Comparison of ENCODE assay signal across 8 mouse cellular contexts in genomic region chr1:55086868-55087400, GRCm38 (mm10). TPM values are rescaled to one million over a fixed set of nuclear protein-coding genes. Genes with fewer than 3 reads are reported as not detected.
DNase-seq lines count a peak whose midpoint lies in the region; ATAC-seq and TF ChIP-seq lines count a peak whose summit lies in the region.

No protein-coding gene starts in this region.

- H3K36me3 ChIP-seq in heart, postnatal 0 days (replicated peaks; ENCODE audit: control insufficient read depth, insufficient read depth, low read length): peaks cover 39% of the 10 kb centered on the region
- peaks cover 36% of the 10 kb centered on the region for H3K36me3 ChIP-seq in midbrain, embryonic 12.5 days

- ATAC-seq in heart, postnatal 0 days (ENCODE audit: insufficient read depth, low read depth): no peak
- no peak for ATAC-seq in midbrain, embryonic 12.5 days (ENCODE audit: low FRiP score, low read depth)

- no peaks in the 10 kb centered on the region for H3K27me3 ChIP-seq in heart, postnatal 0 days (ENCODE audit: control insufficient read depth, insufficient read depth, low read length)
- no peaks in the 10 kb centered on the region for H3K27me3 ChIP-seq in midbrain, embryonic 12.5 days

- peak; percentile 9 to 44 for DNase-seq in cerebellum, postnatal 10 days
- DNase-seq in cerebellum, adult 9-10 months: no peak
- peak; percentile 49 for DNase-seq in 3T3-L1 (ENCODE audit: low read depth, low spot score)
- peak; percentile 37 for DNase-seq in embryo, embryonic 10 days (ENCODE audit: low spot score)
- no peak for DNase-seq in heart, postnatal 0 days (ENCODE audit: low spot score)
- peak; percentile 35 to 61 for DNase-seq in kidney, postnatal 4 days
- DNase-seq in urinary bladder, adult 2 months (ENCODE audit: low spot score): no peak

- TF ChIP-seq EP300 in heart, postnatal 0 days (IDR thresholded peaks at IDR 0.05; ENCODE audit: low read depth): no peak; the same call in 1 of the 2 replicates

- no peak for TF ChIP-seq CTCF in heart, postnatal 0 days (IDR thresholded peaks at IDR 0.05; ENCODE audit: low read depth)

- WGBS in heart, postnatal 0 days: 0% methylated on average over 13 of the region's 13 CpGs
- under 1% methylated on average over 13 of the region's 13 CpGs for WGBS in midbrain, embryonic 12.5 days

- H3K9ac ChIP-seq in heart, postnatal 0 days (replicated peaks; ENCODE audit: low read depth, low read length): peak overlapping the region; percentile 88
- peak overlapping the region; percentile 92 for H3K9ac ChIP-seq in midbrain, embryonic 12.5 days (replicated peaks)

- peaks cover 28% of the 10 kb centered on the region for H3K4me1 ChIP-seq in heart, postnatal 0 days (ENCODE audit: control insufficient read depth, insufficient read depth)
- peaks cover 37% of the 10 kb centered on the region for H3K4me1 ChIP-seq in midbrain, embryonic 12.5 days

- H3K27ac ChIP-seq in heart, postnatal 0 days (ENCODE audit: low read depth): peak overlapping the region; percentile 99
- H3K27ac ChIP-seq in midbrain, embryonic 12.5 days (replicated peaks): peak overlapping the region; percentile 94

- no peaks in the 10 kb centered on the region for H3K9me3 ChIP-seq in heart, postnatal 0 days (replicated peaks; ENCODE audit: control insufficient read depth, low read length)
- 0 out of 2 replicates have a peak, but pooled peaks cover 4% of the 10 kb centered on the region for H3K9me3 ChIP-seq in midbrain, embryonic 12.5 days

- peak overlapping the region; percentile 94 for H3K4me3 ChIP-seq in heart, postnatal 0 days (ENCODE audit: low read depth, low read length)
- H3K4me3 ChIP-seq in midbrain, embryonic 12.5 days: peak overlapping the region; percentile 86

- H3K4me2 ChIP-seq in heart, postnatal 0 days (ENCODE audit: low read depth, low read length): peak overlapping the region; percentile 84
- H3K4me2 ChIP-seq in midbrain, embryonic 12.5 days (replicated peaks): peak overlapping the region; percentile 91

RNA-seq across cellular contexts. Expression of gene Hspe1, which starts 1.0 kb away (rescaled TPM):
- total RNA-seq in heart, postnatal 0 days (2014; rRNA removed; ENCODE audit: low replicate concordance): 89.3 and 108 TPM in 2 replicates
- polyA plus RNA-seq in heart, postnatal 0 days (2015; fragmentation: Nextera tagmentation; extraction: Ambion mirVana): 350 and 362 TPM in 2 replicates
- 373 and 400 TPM in 2 replicates for polyA plus RNA-seq in midbrain, embryonic 12.5 days (2016; fragmentation: Nextera tagmentation; extraction: Ambion mirVana)
- polyA plus RNA-seq in urinary bladder, adult 2 months (2012; rRNA removed): 149 and 170 TPM in 2 replicates

RNA-seq across cellular contexts. Expression of gene Hspd1, which starts 1.1 kb away (rescaled TPM):
- 114 and 139 TPM in 2 replicates for total RNA-seq in heart, postnatal 0 days (2014; rRNA removed; ENCODE audit: low replicate concordance)
- 394 and 397 TPM in 2 replicates for polyA plus RNA-seq in heart, postnatal 0 days (2015; fragmentation: Nextera tagmentation; extraction: Ambion mirVana)
- 337 and 368 TPM in 2 replicates for polyA plus RNA-seq in midbrain, embryonic 12.5 days (2016; fragmentation: Nextera tagmentation; extraction: Ambion mirVana)
- polyA plus RNA-seq in urinary bladder, adult 2 months (2012; rRNA removed): 81.3 and 84.3 TPM in 2 replicates

RNA-seq across cellular contexts. Expression of gene Coq10b, which starts 34.4 kb away (rescaled TPM):
- total RNA-seq in heart, postnatal 0 days (2014; rRNA removed; ENCODE audit: low replicate concordance): 11.5 and 12.1 TPM in 2 replicates
- polyA plus RNA-seq in heart, postnatal 0 days (2015; fragmentation: Nextera tagmentation; extraction: Ambion mirVana): 28.9 and 32.2 TPM in 2 replicates
- polyA plus RNA-seq in midbrain, embryonic 12.5 days (2016; fragmentation: Nextera tagmentation; extraction: Ambion mirVana): 30.1 and 30.9 TPM in 2 replicates
- polyA plus RNA-seq in urinary bladder, adult 2 months (2012; rRNA removed): 63.1 and 78.4 TPM in 2 replicates

RNA-seq across cellular contexts. Expression of gene Mob4, which starts 44.1 kb away (rescaled TPM):
- 35.5 and 59.2 TPM in 2 replicates for total RNA-seq in heart, postnatal 0 days (2014; rRNA removed; ENCODE audit: low replicate concordance)
- 98.1 and 105 TPM in 2 replicates for polyA plus RNA-seq in heart, postnatal 0 days (2015; fragmentation: Nextera tagmentation; extraction: Ambion mirVana)
- 158 and 161 TPM in 2 replicates for polyA plus RNA-seq in midbrain, embryonic 12.5 days (2016; fragmentation: Nextera tagmentation; extraction: Ambion mirVana)
- 47.7 and 50.7 TPM in 2 replicates for polyA plus RNA-seq in urinary bladder, adult 2 months (2012; rRNA removed)

RNA-seq across cellular contexts. Expression of gene Sf3b1, which starts 59.7 kb away (rescaled TPM):
- total RNA-seq in heart, postnatal 0 days (2014; rRNA removed; ENCODE audit: low replicate concordance): 118 and 119 TPM in 2 replicates
- 172 and 173 TPM in 2 replicates for polyA plus RNA-seq in heart, postnatal 0 days (2015; fragmentation: Nextera tagmentation; extraction: Ambion mirVana)
- polyA plus RNA-seq in midbrain, embryonic 12.5 days (2016; fragmentation: Nextera tagmentation; extraction: Ambion mirVana): 344 and 364 TPM in 2 replicates
- polyA plus RNA-seq in urinary bladder, adult 2 months (2012; rRNA removed): 156 and 180 TPM in 2 replicates

Comparison
In these comparisons a context has a peak if more than half of its experiments do, and no peak if none do; other contexts are left out.
1. DNase-seq: peak in cerebellum, postnatal 10 days (2 of 2), 3T3-L1 (single experiment), embryo, embryonic 10 days (single experiment) and kidney, postnatal 4 days (2 of 2); none in cerebellum, adult 9-10 months (single experiment), heart, postnatal 0 days (single experiment) and urinary bladder, adult 2 months (single experiment).